ENCODE assay signal across 28 mouse cellular contexts in genomic region chr5:150275314-150275713, GRCm38 (mm10).
"Had no signal": no experiment of that assay in that cellular context is flagged by ENCODE, and none has a peak within 500 bp of the region (broad histone marks: within the 10 kb centered on the region; RNA-seq: fewer than 3 reads in every experiment).

No protein-coding gene starts in this region.

- H3K9me3 ChIP-seq: embryonic facial prominence, embryonic 12.5 days; embryonic facial prominence, embryonic 13.5 days; embryonic facial prominence, embryonic 15.5 days; forebrain, embryonic 12.5 days; forebrain, embryonic 13.5 days; forebrain, embryonic 15.5 days had no signal

- ATAC-seq: forebrain, embryonic 13.5 days; forebrain, embryonic 14.5 days; forebrain, embryonic 15.5 days; forebrain, embryonic 16.5 days; forebrain, postnatal 0 days had no signal

- H3K9ac ChIP-seq: embryonic facial prominence, embryonic 12.5 days; embryonic facial prominence, embryonic 13.5 days; embryonic facial prominence, embryonic 15.5 days; forebrain, embryonic 12.5 days; forebrain, embryonic 13.5 days; forebrain, embryonic 15.5 days; forebrain, postnatal 0 days had no signal

- H3K27ac ChIP-seq: embryonic facial prominence, embryonic 10.5 days; embryonic facial prominence, embryonic 12.5 days; embryonic facial prominence, embryonic 13.5 days; embryonic facial prominence, embryonic 15.5 days; forebrain, embryonic 10.5 days; forebrain, embryonic 12.5 days; forebrain, embryonic 13.5 days; forebrain, embryonic 15.5 days; heart, adult 2 months had no signal

- H3K4me2 ChIP-seq: embryonic facial prominence, embryonic 12.5 days; embryonic facial prominence, embryonic 13.5 days; embryonic facial prominence, embryonic 15.5 days; forebrain, embryonic 12.5 days; forebrain, embryonic 13.5 days; forebrain, embryonic 15.5 days had no signal

- DNase-seq: cerebellum, adult 8-10 months; cerebellum, adult 9-10 months; cerebellum, adult 9-11 months; cerebellum, postnatal 10 days; cerebellum, postnatal 14 days; cerebellum, postnatal 25 days; cerebellum, postnatal 36 days; embryo, embryonic 11 days; forebrain, postnatal 0 days; gastrocnemius, adult 2 months; gastrocnemius, postnatal 10 days; gastrocnemius, postnatal 14 days; gastrocnemius, postnatal 25 days; gastrocnemius, postnatal 36 days; heart, adult 11 months; heart, adult 18-20 months; heart, adult 2 months had no signal

- H3K36me3 ChIP-seq: embryonic facial prominence, embryonic 10.5 days; embryonic facial prominence, embryonic 12.5 days; embryonic facial prominence, embryonic 13.5 days; embryonic facial prominence, embryonic 15.5 days; forebrain, embryonic 10.5 days; forebrain, embryonic 12.5 days; forebrain, embryonic 15.5 days had no signal

- H3K4me1 ChIP-seq: embryonic facial prominence, embryonic 10.5 days; embryonic facial prominence, embryonic 12.5 days; embryonic facial prominence, embryonic 13.5 days; embryonic facial prominence, embryonic 15.5 days; forebrain, embryonic 10.5 days; forebrain, embryonic 12.5 days; forebrain, embryonic 13.5 days; forebrain, embryonic 15.5 days had no signal

- H3K27me3 ChIP-seq: embryonic facial prominence, embryonic 12.5 days; embryonic facial prominence, embryonic 13.5 days; embryonic facial prominence, embryonic 15.5 days; forebrain, embryonic 12.5 days; forebrain, embryonic 13.5 days; forebrain, embryonic 15.5 days had no signal

- H3K4me3 ChIP-seq: embryonic facial prominence, embryonic 10.5 days; embryonic facial prominence, embryonic 12.5 days; embryonic facial prominence, embryonic 13.5 days; embryonic facial prominence, embryonic 15.5 days; erythroblast, embryonic 14.5 days; forebrain, embryonic 10.5 days; forebrain, embryonic 12.5 days; forebrain, embryonic 13.5 days; forebrain, embryonic 15.5 days; gastrocnemius, adult 2 months; heart, adult 2 months had no signal
